Mouse (Mus musculus): Measurements from ENCODE around the gene Tmtc1. TPM values are rescaled to one million over a fixed set of nuclear protein-coding genes. Genes with fewer than 3 reads are reported as not detected.

Tmtc1 gene
- polyA plus RNA-seq, 1 experiment from 2014 or later, result 0.09 TPM

- 58% methylated on average over 4 of the region's 4 CpGs for WGBS (ENCODE audit: insufficient replicate concordance)
- peaks cover 9% of the 10 kb centered on the region; the same call in 1 of the 2 replicates for H3K9me3 ChIP-seq (replicated peaks)
- no peak overlapping the region for H3K4me2 ChIP-seq
- no peak overlapping the region for H3K27ac ChIP-seq (replicated peaks)
- no peaks in the 10 kb centered on the region for H3K36me3 ChIP-seq (replicated peaks)
- ATAC-seq (ENCODE audit: insufficient read depth), result no peak
- H3K4me1 ChIP-seq (replicated peaks), result no peaks in the 10 kb centered on the region
- H3K4me3 ChIP-seq (replicated peaks), result no peak overlapping the region
- H3K27me3 ChIP-seq, result peaks cover 9% of the 10 kb centered on the region
- no peak overlapping the region for H3K9ac ChIP-seq
These were observed 11.3 kb upstream of the Tmtc1 start for GRCm38 (mm10) chr6:148455470-148455869.

DNA sequence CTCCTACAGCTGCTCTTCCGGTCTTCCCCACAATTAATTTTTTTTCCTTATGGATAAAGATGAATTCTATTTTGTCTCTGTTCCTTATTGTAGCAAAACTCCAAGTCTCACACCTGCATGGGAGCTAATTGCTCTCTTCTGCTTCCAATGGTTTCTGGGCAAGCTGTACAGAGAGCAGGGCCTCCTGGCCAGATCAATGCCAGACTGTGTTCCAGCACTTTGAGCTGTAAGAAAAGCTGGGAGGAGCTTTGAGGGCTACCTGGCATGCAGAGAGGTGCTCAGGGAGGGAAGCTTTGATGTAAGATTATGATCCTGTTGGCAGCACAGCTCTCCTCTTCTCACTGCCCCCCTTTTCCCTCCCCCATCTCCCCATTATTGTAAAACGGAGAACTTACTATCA, 10.6 kb upstream of the Tmtc1 start:
- WGBS (ENCODE audit: insufficient replicate concordance), result 56% methylated on average over 2 of the region's 2 CpGs

GRCm38 (mm10) chr6:148448151-148448550, 4.0 kb upstream of the Tmtc1 start:
- H3K9me3 ChIP-seq (replicated peaks), result no peaks in the 10 kb centered on the region
- peaks cover 15% of the 10 kb centered on the region for H3K4me1 ChIP-seq (replicated peaks)
- no peak overlapping the region for H3K9ac ChIP-seq
- H3K4me2 ChIP-seq, result no peak overlapping the region
- no peak overlapping the region for H3K4me3 ChIP-seq (replicated peaks)
- WGBS (ENCODE audit: insufficient replicate concordance), result 46% methylated on average over 3 of the region's 3 CpGs
- peaks cover 51% of the 10 kb centered on the region for H3K27me3 ChIP-seq
- ATAC-seq (ENCODE audit: insufficient read depth), result no peak
- H3K27ac ChIP-seq (replicated peaks), result no peak overlapping the region
- no peaks in the 10 kb centered on the region for H3K36me3 ChIP-seq (replicated peaks)

More for the DNA sequence above, 10.6 kb upstream of the Tmtc1 start:
- ATAC-seq (ENCODE audit: insufficient read depth), result no peak
- Histone ChIP-seq H3K4me2 (no peak overlapping the region), H3K27ac (replicated peaks) (no peak overlapping the region), H3K4me3 (replicated peaks) (no peak overlapping the region), H3K27me3 (peaks cover 9% of the 10 kb centered on the region), H3K4me1 (replicated peaks) (no peaks in the 10 kb centered on the region), H3K36me3 (replicated peaks) (no peaks in the 10 kb centered on the region), H3K9me3 (replicated peaks) (peaks cover 9% of the 10 kb centered on the region; the same call in 1 of the 2 replicates), H3K9ac (no peak overlapping the region)

DNA sequence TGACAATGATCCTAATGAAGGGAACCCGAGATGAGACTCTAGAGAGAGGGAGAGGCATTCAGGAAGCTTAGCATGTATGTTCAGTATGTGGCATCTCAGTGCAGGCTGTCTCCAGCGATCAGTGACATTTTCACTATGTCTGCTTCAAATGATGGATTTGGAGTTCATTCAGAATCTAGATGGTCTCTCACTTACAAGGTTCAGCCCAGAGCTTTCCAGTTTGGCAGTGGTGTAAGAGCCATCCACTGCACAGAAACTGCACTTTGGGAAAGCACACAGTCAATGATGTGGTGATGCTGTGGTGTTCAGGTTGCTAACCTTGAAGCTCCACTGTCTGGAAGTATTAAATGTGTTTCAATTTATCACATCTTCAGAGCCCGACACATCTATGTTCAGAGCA, 1.9 kb upstream of the Tmtc1 start:
- no peaks in the 10 kb centered on the region for H3K9me3 ChIP-seq (replicated peaks)
- no peak overlapping the region for H3K27ac ChIP-seq (replicated peaks)
- H3K36me3 ChIP-seq (replicated peaks), result no peaks in the 10 kb centered on the region
- H3K27me3 ChIP-seq, result peaks cover 71% of the 10 kb centered on the region
- ATAC-seq (ENCODE audit: insufficient read depth), result no peak
- H3K9ac ChIP-seq, result no peak overlapping the region
- 44% methylated on average over 3 of the region's 3 CpGs for WGBS (ENCODE audit: insufficient replicate concordance)
- H3K4me3 ChIP-seq (replicated peaks), result no peak overlapping the region
- H3K4me1 ChIP-seq (replicated peaks), result peaks cover 24% of the 10 kb centered on the region
- no peak overlapping the region for H3K4me2 ChIP-seq

GRCm38 (mm10) chr6:148444796-148445195, 607 bp upstream of the Tmtc1 start:
- no peak overlapping the region for H3K9ac ChIP-seq
- no peaks in the 10 kb centered on the region for H3K9me3 ChIP-seq (replicated peaks)
- 2% methylated on average over 9 of the region's 9 CpGs for WGBS (ENCODE audit: insufficient replicate concordance)
- peaks cover 24% of the 10 kb centered on the region for H3K4me1 ChIP-seq (replicated peaks)
- peaks cover 83% of the 10 kb centered on the region for H3K27me3 ChIP-seq
- H3K4me3 ChIP-seq (replicated peaks), result peak overlapping the region; percentile 57
- no peak overlapping the region for H3K27ac ChIP-seq (replicated peaks)
- peak overlapping the region; percentile 77 for H3K4me2 ChIP-seq
- no peak for ATAC-seq (ENCODE audit: insufficient read depth)
- H3K36me3 ChIP-seq (replicated peaks), result no peaks in the 10 kb centered on the region

DNA sequence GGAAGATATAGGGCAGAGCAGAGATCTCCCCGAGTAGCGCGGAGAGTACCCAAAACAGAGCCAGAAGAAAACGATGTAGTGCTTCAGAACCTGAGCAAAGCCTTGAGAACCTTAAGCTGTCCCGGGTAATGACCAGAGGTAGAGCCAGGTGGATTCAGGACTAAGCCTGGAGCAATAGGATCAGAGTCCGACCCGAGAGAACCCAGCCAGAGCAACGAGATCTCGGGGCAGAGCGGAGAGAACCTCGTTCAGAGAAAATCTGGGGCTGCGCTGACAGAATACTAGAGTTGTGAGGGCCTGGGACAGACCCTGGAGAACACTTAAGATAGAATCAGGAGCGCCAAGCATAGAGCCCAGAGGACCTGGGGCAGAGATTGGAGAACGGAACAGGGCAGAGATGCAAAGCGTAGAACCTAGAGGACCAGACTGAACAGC, 881 bp downstream of the Tmtc1 start:
- Histone ChIP-seq H3K27me3 (peaks cover 88% of the 10 kb centered on the region), H3K27ac (replicated peaks) (no peak overlapping the region), H3K4me3 (replicated peaks) (peak overlapping the region; percentile 57), H3K9me3 (replicated peaks) (no peaks in the 10 kb centered on the region), H3K36me3 (replicated peaks) (no peaks in the 10 kb centered on the region), H3K4me1 (replicated peaks) (peaks cover 24% of the 10 kb centered on the region), H3K4me2 (peak overlapping the region; percentile 77), H3K9ac (no peak overlapping the region)
- 5% methylated on average over 15 of the region's 15 CpGs for WGBS (ENCODE audit: insufficient replicate concordance)
- no peak for ATAC-seq (ENCODE audit: insufficient read depth)

DNA sequence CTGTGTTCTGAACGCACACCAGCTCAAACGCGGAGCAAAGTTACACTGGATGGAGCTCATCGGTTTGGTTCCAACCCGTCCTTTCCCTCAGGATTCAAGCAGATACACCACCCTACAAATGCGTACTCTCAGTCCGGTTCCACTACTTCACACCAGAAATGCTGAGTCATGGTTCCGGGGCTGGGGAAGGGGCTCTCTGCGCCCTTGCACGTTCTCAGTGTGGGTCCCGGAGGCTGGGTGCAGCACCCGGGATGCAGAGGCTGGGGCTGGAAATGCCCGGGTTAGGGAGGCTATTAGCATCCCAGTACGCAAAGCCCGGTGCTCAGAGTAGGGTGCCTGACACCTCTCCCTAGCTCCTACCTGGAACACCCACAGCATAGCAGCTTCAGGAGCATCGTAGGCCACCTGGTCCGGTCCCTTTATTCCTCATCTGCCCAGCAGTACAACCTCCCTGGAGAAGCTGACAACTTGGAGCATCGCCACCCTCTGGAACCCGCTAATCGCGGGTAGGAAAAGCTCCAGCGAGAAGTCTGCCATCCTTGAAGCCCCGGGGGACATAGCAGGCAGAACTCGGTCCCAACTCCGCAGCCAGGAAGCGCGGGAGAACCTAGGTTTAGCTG, 1.4 kb downstream of the Tmtc1 start:
- Histone ChIP-seq H3K27ac (replicated peaks) (no peak overlapping the region), H3K36me3 (replicated peaks) (no peaks in the 10 kb centered on the region), H3K4me2 (peak overlapping the region; percentile 77), H3K9me3 (replicated peaks) (no peaks in the 10 kb centered on the region), H3K27me3 (peaks cover 84% of the 10 kb centered on the region), H3K4me1 (replicated peaks) (peaks cover 24% of the 10 kb centered on the region), H3K9ac (no peak overlapping the region), H3K4me3 (replicated peaks) (0 out of 2 replicates have a peak overlapping the region, but pooled peaks have one; percentile 10)
- WGBS (ENCODE audit: insufficient replicate concordance), result 3% methylated on average over 27 of the region's 27 CpGs
- no peak for ATAC-seq (ENCODE audit: insufficient read depth)

GRCm38 (mm10) chr6:148441871-148442270, 2.3 kb downstream of the Tmtc1 start:
- Histone ChIP-seq H3K9ac (no peak overlapping the region), H3K9me3 (replicated peaks) (no peaks in the 10 kb centered on the region), H3K4me2 (no peak overlapping the region), H3K4me3 (replicated peaks) (no peak overlapping the region), H3K4me1 (replicated peaks) (peaks cover 24% of the 10 kb centered on the region), H3K27me3 (peaks cover 76% of the 10 kb centered on the region), H3K36me3 (replicated peaks) (no peaks in the 10 kb centered on the region), H3K27ac (replicated peaks) (no peak overlapping the region)
- WGBS (ENCODE audit: insufficient replicate concordance), result 24% methylated on average over 5 of the region's 5 CpGs
- no peak for ATAC-seq (ENCODE audit: insufficient read depth)

- Histone ChIP-seq H3K27ac (replicated peaks) (no peak overlapping the region), H3K9ac (no peak overlapping the region), H3K9me3 (replicated peaks) (no peaks in the 10 kb centered on the region), H3K4me3 (replicated peaks) (no peak overlapping the region), H3K27me3 (peaks cover 49% of the 10 kb centered on the region), H3K4me1 (replicated peaks) (peaks cover 20% of the 10 kb centered on the region), H3K4me2 (no peak overlapping the region), H3K36me3 (replicated peaks) (no peaks in the 10 kb centered on the region)
- WGBS (ENCODE audit: insufficient replicate concordance), result 58% methylated on average over 4 of the region's 4 CpGs
- ATAC-seq (ENCODE audit: insufficient read depth), result no peak
These were observed 5.1 kb downstream of the Tmtc1 start for GRCm38 (mm10) chr6:148439101-148439500.

GRCm38 (mm10) chr6:148437565-148437964, 6.6 kb downstream of the Tmtc1 start:
- H3K4me3 ChIP-seq (replicated peaks), result no peak overlapping the region
- H3K4me1 ChIP-seq (replicated peaks), result peaks cover 6% of the 10 kb centered on the region
- H3K9me3 ChIP-seq (replicated peaks), result no peaks in the 10 kb centered on the region
- H3K9ac ChIP-seq, result no peak overlapping the region
- no peak overlapping the region for H3K4me2 ChIP-seq
- H3K27me3 ChIP-seq, result peaks cover 33% of the 10 kb centered on the region
- no peak overlapping the region for H3K27ac ChIP-seq (replicated peaks)
- WGBS (ENCODE audit: insufficient replicate concordance), result 81% methylated on average over 1 of the region's 1 CpGs
- no peak for ATAC-seq (ENCODE audit: insufficient read depth)
- H3K36me3 ChIP-seq (replicated peaks), result no peaks in the 10 kb centered on the region

GRCm38 (mm10) chr6:148436441-148437001, 7.7 kb downstream of the Tmtc1 start:
- H3K4me3 ChIP-seq (replicated peaks), result no peak overlapping the region
- H3K27ac ChIP-seq (replicated peaks), result no peak overlapping the region
- H3K4me2 ChIP-seq, result peak overlapping the region; percentile 35
- no peak overlapping the region for H3K9ac ChIP-seq
- no peak for ATAC-seq (ENCODE audit: insufficient read depth)
- WGBS (ENCODE audit: insufficient replicate concordance), result 39% methylated on average over 7 of the region's 7 CpGs
- no peaks in the 10 kb centered on the region for H3K9me3 ChIP-seq (replicated peaks)
- no peaks in the 10 kb centered on the region for H3K36me3 ChIP-seq (replicated peaks)
- H3K27me3 ChIP-seq, result peaks cover 23% of the 10 kb centered on the region
- H3K4me1 ChIP-seq (replicated peaks), result 0 out of 2 replicates have a peak, but pooled peaks cover 3% of the 10 kb centered on the region

Measured in liver, embryonic 15.5 days (tissue).